Mouse (Mus musculus) stomach, embryonic 16.5 days (tissue): Measurements from ENCODE around the gene Zfp663. TPM values are rescaled to one million over a fixed set of nuclear protein-coding genes. Genes with fewer than 3 reads are reported as not detected.
A peak's percentile ranks its signal among the peaks of the same experiment; 100 is the strongest.

Experiments used
- ATAC-seq: fragments of 200-750 bp; cut with Nextera tagmentation; 2 replicates; pipeline ENCODE4 v1.8.0; 2017; ENCODE audit warnings: moderate number of reproducible peaks, moderate TSS enrichment; ENCODE audit not compliant: insufficient read depth, low FRiP score
- H3K27ac ChIP-seq: fragments of 300-500 bp; sonication (generic); 2 replicates; pipeline ENCODE4 v1.5.1; 2014; ENCODE audit warnings: low read length
- H3K27me3 ChIP-seq: fragments of 300-500 bp; sonication (generic); 2 replicates; pipeline ENCODE4 v1.6.1; 2014; ENCODE audit warnings: low read length, control low read depth, mixed read lengths; ENCODE audit not compliant: control insufficient read depth, insufficient read depth
- H3K36me3 ChIP-seq: fragments of 300-500 bp; sonication (generic); 2 replicates; pipeline ENCODE4 v1.6.1; 2014; ENCODE audit warnings: low read length; ENCODE audit not compliant: control insufficient read depth, insufficient read depth
- H3K4me1 ChIP-seq: fragments of 300-500 bp; sonication (generic); 2 replicates; pipeline ENCODE4 v1.6.1; 2014; ENCODE audit warnings: low read length, control low read depth, mixed read lengths; ENCODE audit not compliant: control insufficient read depth, insufficient read depth
- H3K4me2 ChIP-seq: fragments of 300-500 bp; sonication (generic); 2 replicates; pipeline ENCODE4 v1.6.1; 2014; ENCODE audit warnings: low read depth, low read length, mixed read lengths
- H3K4me3 ChIP-seq: fragments of 300-500 bp; sonication (generic); replicated peaks from 2 replicates; pipeline ENCODE4 v1.5.1; 2014; ENCODE audit warnings: mild to moderate bottlenecking, low read length
- H3K9ac ChIP-seq: fragments of 300-500 bp; sonication (generic); 2 replicates; pipeline ENCODE4 v1.6.1; 2014; ENCODE audit warnings: low read length
- H3K9me3 ChIP-seq: fragments of 300-500 bp; sonication (generic); replicated peaks from 2 replicates; pipeline ENCODE4 v1.6.1; 2016; ENCODE audit warnings: low read length, control low read depth; ENCODE audit not compliant: control insufficient read depth
- WGBS: fragments of 180-500 bp; shearing (Covaris S2); extraction: QIAGEN DNeasy Blood & Tissue Kit; methylation state at CpG from one replicate; pipeline ENCODE4 v1.1.7; 2014; 5-methylcytosine and 5-hydroxymethylcytosine counted together
- polyA plus RNA-seq: library from polyadenylated mRNA; unstranded; fragments of >200 nt; fragmentation: Nextera tagmentation; extraction: Ambion mirVana; gene quantifications from 2 replicates; pipeline ENCODE4 v1.2.1, GENCODE M21; 2015

The Zfp663 gene
- polyA plus RNA-seq, 1 experiment from 2014 or later, result 0.87 TPM

GRCm38 (mm10) chr2:165326304-165327190, 42.0 kb downstream of the Zfp663 start, which contains the start of gene Elmo2:
Gene Elmo2 (minus strand): TSS chr2:165326479.
- Histone ChIP-seq H3K4me2 (peak within 1 kb of the TSS; percentile 83), H3K36me3 (no peaks in the 10 kb centered on the region), H3K9ac (peak within 1 kb of the TSS; percentile 90), H3K4me1 (peaks cover 37% of the 10 kb centered on the region), H3K9me3 (no peaks in the 10 kb centered on the region), H3K27ac (peak within 1 kb of the TSS; percentile 60), H3K4me3 (peak within 1 kb of the TSS; percentile 88), H3K27me3 (no peaks in the 10 kb centered on the region)
- ATAC-seq, result peak; percentile 99
- WGBS, result under 1% methylated on average over 55 of the region's 55 CpGs

GRCm38 (mm10) chr2:165325521-165326303, 42.8 kb downstream of the Zfp663 start:
- WGBS, result under 1% methylated on average over 30 of the region's 30 CpGs
- H3K27ac ChIP-seq, result peak overlapping the region; percentile 51
- H3K4me2 ChIP-seq, result peak overlapping the region; percentile 63
- peak; percentile 12; the same call in 1 of the 2 replicates for ATAC-seq
- H3K9me3 ChIP-seq, result no peaks in the 10 kb centered on the region
- H3K36me3 ChIP-seq, result no peaks in the 10 kb centered on the region
- H3K4me1 ChIP-seq, result peaks cover 46% of the 10 kb centered on the region
- no peaks in the 10 kb centered on the region for H3K27me3 ChIP-seq
- H3K4me3 ChIP-seq, result peak overlapping the region; percentile 88
- H3K9ac ChIP-seq, result peak overlapping the region; percentile 90

- Histone ChIP-seq H3K4me1 (peaks cover 50% of the 10 kb centered on the region), H3K27me3 (no peaks in the 10 kb centered on the region), H3K9me3 (no peaks in the 10 kb centered on the region), H3K9ac (peak overlapping the region; percentile 7; the same call in 1 of the 2 replicates), H3K27ac (no peak overlapping the region), H3K4me2 (no peak overlapping the region), H3K36me3 (no peaks in the 10 kb centered on the region), H3K4me3 (no peak overlapping the region)
- no peak for ATAC-seq
- 46% methylated on average over 5 of the region's 5 CpGs for WGBS
These were observed 44.6 kb downstream of the Zfp663 start for GRCm38 (mm10) chr2:165323928-165324327.

GRCm38 (mm10) chr2:165323484-165323883, 45.0 kb downstream of the Zfp663 start:
- Histone ChIP-seq H3K27ac (no peak overlapping the region), H3K9me3 (no peaks in the 10 kb centered on the region), H3K9ac (peak overlapping the region; percentile 7; the same call in 1 of the 2 replicates), H3K4me3 (no peak overlapping the region), H3K4me1 (peaks cover 54% of the 10 kb centered on the region), H3K36me3 (no peaks in the 10 kb centered on the region), H3K27me3 (no peaks in the 10 kb centered on the region), H3K4me2 (no peak overlapping the region)
- 71% methylated on average over 5 of the region's 5 CpGs for WGBS
- no peak for ATAC-seq

- Histone ChIP-seq H3K27me3 (no peaks in the 10 kb centered on the region), H3K9ac (no peak overlapping the region), H3K4me1 (peaks cover 61% of the 10 kb centered on the region), H3K9me3 (no peaks in the 10 kb centered on the region), H3K27ac (peak overlapping the region; percentile 77; the same call in 1 of the 2 replicates), H3K36me3 (no peaks in the 10 kb centered on the region), H3K4me3 (no peak overlapping the region), H3K4me2 (no peak overlapping the region)
- 85% methylated on average over 22 of the region's 22 CpGs for WGBS
- ATAC-seq, result no peak
These were observed 46.4 kb downstream of the Zfp663 start for GRCm38 (mm10) chr2:165321981-165322735.

- no peaks in the 10 kb centered on the region for H3K36me3 ChIP-seq
- peak overlapping the region; percentile 28 for H3K4me2 ChIP-seq
- no peak overlapping the region for H3K4me3 ChIP-seq
- 72% methylated on average over 8 of the region's 8 CpGs for WGBS
- peaks cover 64% of the 10 kb centered on the region for H3K4me1 ChIP-seq
- H3K27ac ChIP-seq, result peak overlapping the region; percentile 77
- H3K9me3 ChIP-seq, result no peaks in the 10 kb centered on the region
- no peaks in the 10 kb centered on the region for H3K27me3 ChIP-seq
- H3K9ac ChIP-seq, result peak overlapping the region; percentile 28; the same call in 1 of the 2 replicates
- ATAC-seq, result no peak
These were observed 47.1 kb downstream of the Zfp663 start for GRCm38 (mm10) chr2:165321381-165321888.

- H3K4me2 ChIP-seq, result peak overlapping the region; percentile 28; the same call in 1 of the 2 replicates
These were observed 47.9 kb downstream of the Zfp663 start for GRCm38 (mm10) chr2:165320531-165321150.

GRCm38 (mm10) chr2:165319503-165319902, 49.0 kb downstream of the Zfp663 start:
- Histone ChIP-seq H3K4me2 (no peak overlapping the region), H3K27me3 (no peaks in the 10 kb centered on the region), H3K4me1 (peaks cover 54% of the 10 kb centered on the region), H3K9me3 (no peaks in the 10 kb centered on the region), H3K27ac (no peak overlapping the region), H3K4me3 (no peak overlapping the region), H3K9ac (no peak overlapping the region), H3K36me3 (peaks cover 12% of the 10 kb centered on the region; the same call in 1 of the 2 replicates)
- 44% methylated on average over 4 of the region's 4 CpGs for WGBS
- ATAC-seq, result no peak

More at GRCm38 (mm10) chr2:165320531-165321150, 47.9 kb downstream of the Zfp663 start:
- Histone ChIP-seq H3K4me1 (peaks cover 65% of the 10 kb centered on the region), H3K9ac (0 out of 2 replicates have a peak overlapping the region, but pooled peaks have one; percentile 5), H3K4me3 (no peak overlapping the region), H3K27ac (peak overlapping the region; percentile 77), H3K27me3 (no peaks in the 10 kb centered on the region), H3K36me3 (peaks cover under 1% of the 10 kb centered on the region; the same call in 1 of the 2 replicates), H3K9me3 (no peaks in the 10 kb centered on the region)
- WGBS, result 54% methylated on average over 12 of the region's 12 CpGs
- no peak; the same call in 1 of the 2 replicates for ATAC-seq
